Mouse (Mus musculus): ENCODE measurements around the gene Pyroxd1. TPM values are rescaled to one million over a fixed set of nuclear protein-coding genes. Genes with fewer than 3 reads are reported as not detected.
"Not testable (repeated sequence)": the region's sequence is repeated elsewhere in the genome, so short reads cannot be mapped to it uniquely, and the experiment has no call there.

Pyroxd1 gene
- polyA plus RNA-seq, 1 experiment from 2014 or later, result 14.3 TPM

DNA sequence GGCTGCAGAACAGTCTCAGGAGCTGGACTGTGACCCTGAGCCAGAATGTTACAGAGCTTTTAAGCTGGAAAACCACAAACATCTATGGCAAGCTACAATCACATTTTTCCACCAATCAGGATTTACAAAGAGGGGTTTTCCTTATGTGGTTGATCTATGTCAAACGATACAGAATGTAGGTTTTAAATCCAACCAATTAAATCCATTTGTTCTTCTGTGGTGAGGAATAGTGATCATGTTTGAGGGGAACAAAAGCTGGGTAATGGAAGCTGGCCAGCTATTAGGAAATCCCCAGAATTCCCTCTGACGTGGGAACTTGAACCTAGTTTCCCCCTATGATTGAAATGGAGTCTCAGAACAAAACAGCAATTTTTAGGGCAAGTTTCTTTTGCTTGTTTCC, 6.5 kb upstream of the Pyroxd1 start:
- Histone ChIP-seq H3K4me2 (ENCODE audit: low read length) (no peak overlapping the region), H3K4me1 (ENCODE audit: control insufficient read depth in 2 of 2, insufficient read depth in 2 of 2, low read length in 2 of 2) (no peaks in the 10 kb centered on the region), H3K9ac (ENCODE audit: low read length) (no peak overlapping the region), H3K27me3 (ENCODE audit: control insufficient read depth, insufficient read depth, low read length) (no peaks in the 10 kb centered on the region), H3K4me3 (ENCODE audit: control insufficient read depth in 1 of 2, insufficient read depth in 1 of 2, low read depth in 1 of 2, low read length in 2 of 2) (no peak overlapping the region), H3K27ac (replicated peaks in 1 of 2; ENCODE audit: control insufficient read depth in 1 of 2, insufficient read depth in 1 of 2, low read depth in 2 of 2, low read length in 2 of 2) (no peak overlapping the region), H3K9me3 (ENCODE audit: control insufficient read depth, low read length) (no peaks in the 10 kb centered on the region), H3K36me3 (ENCODE audit: control insufficient read depth, insufficient read depth, low read length) (no peaks in the 10 kb centered on the region)
- ATAC-seq (ENCODE audit: insufficient number of reproducible peaks, insufficient read depth, low FRiP score, low read depth), result no peak
- 66% methylated on average over 2 of the region's 2 CpGs for WGBS

DNA sequence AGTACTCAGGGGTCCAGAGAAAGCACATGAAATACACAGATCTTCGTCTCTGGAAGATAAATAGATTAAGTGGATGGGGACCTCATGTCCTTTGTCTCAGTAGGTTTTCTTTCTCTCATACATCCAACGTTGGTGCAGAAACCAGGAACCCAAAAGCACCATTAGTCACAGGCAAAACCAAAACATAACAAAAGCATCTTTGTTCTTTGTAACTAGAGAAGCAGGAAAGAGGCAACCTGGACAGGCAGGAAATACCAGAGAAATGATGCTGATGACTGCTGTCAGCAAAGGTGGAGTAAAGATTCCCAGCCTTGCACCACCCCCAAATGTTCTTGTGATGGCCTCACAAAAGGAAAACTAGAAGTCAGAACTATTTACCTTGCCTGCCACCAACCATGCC, 5.9 kb upstream of the Pyroxd1 start:
- Histone ChIP-seq H3K4me2 (ENCODE audit: low read length) (no peak overlapping the region), H3K27ac (replicated peaks in 1 of 2; ENCODE audit: control insufficient read depth in 1 of 2, insufficient read depth in 1 of 2, low read depth in 2 of 2, low read length in 2 of 2) (no peak overlapping the region), H3K4me1 (ENCODE audit: control insufficient read depth in 2 of 2, insufficient read depth in 2 of 2, low read length in 2 of 2) (no peaks in the 10 kb centered on the region), H3K36me3 (ENCODE audit: control insufficient read depth, insufficient read depth, low read length) (no peaks in the 10 kb centered on the region), H3K27me3 (ENCODE audit: control insufficient read depth, insufficient read depth, low read length) (no peaks in the 10 kb centered on the region), H3K4me3 (ENCODE audit: control insufficient read depth in 1 of 2, insufficient read depth in 1 of 2, low read depth in 1 of 2, low read length in 2 of 2) (no peak overlapping the region), H3K9ac (ENCODE audit: low read length) (no peak overlapping the region), H3K9me3 (ENCODE audit: control insufficient read depth, low read length) (no peaks in the 10 kb centered on the region)
- no peak for ATAC-seq (ENCODE audit: insufficient number of reproducible peaks, insufficient read depth, low FRiP score, low read depth)
- 36% methylated on average over 2 of the region's 2 CpGs for WGBS

DNA sequence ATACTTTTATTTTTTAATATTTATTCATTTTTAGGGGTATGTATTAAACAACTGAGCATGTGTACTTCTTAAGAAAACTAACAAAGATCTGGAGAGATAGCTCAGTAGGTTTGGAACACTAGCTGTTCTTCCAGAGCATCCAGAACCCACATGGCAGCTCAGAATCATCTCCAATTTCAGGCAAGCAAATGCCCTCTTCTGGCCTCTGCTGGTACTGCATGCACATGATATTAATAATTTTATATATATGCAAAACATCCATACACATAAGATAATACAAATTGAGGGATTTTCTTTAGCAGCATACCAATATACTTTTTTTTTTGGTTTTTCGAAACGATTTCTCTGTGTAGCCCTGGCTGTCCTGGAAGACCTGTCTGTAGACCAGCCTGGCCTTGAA, 1.9 kb upstream of the Pyroxd1 start:
- 48% methylated on average over 2 of the region's 2 CpGs for WGBS

DNA sequence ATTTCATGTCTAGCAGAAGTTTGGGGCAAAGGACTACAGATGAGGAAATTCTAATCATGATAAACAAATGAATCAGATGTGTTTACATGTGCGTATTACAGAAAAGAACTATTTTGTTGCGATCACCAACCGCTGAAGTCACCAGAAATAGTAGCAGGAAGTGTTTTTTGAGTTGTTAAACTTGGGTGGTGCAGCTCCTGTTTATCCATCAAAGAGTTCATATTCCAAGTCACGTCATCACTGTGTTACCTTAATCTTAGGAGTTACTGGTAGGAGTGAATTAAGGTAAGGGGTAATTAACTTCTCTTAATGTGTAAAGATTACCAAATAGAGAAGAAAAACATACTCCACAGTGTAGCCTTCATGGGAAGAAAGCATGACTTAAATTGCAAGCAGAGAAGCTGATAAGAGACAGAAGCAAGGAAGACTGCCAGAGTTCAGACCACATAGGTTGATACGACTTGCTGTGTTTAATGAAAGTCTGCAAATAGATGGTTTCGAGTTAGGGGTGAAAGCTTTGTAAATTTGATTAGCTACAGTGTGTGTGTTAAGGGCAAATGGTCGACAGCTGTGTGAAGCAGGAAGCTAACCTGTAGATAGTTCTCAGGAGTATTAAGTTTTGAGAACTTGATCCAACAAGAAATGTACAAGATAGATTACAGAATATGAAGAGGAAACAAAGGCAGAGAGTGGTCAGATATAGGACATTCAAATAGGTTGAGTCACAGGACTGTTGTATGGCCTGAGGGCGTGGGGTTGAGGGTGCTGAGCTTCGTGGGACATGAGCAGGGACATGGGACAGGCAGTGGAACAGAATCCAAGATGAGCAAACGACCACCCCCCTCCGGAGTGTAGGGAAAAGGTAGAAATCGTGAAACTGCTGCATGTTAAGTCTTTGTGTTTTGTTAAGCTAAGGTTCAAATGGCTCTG, 992 bp downstream of the Pyroxd1 start:
- Histone ChIP-seq H3K4me3 (ENCODE audit: control insufficient read depth in 1 of 2, insufficient read depth in 1 of 2, low read depth in 1 of 2, low read length in 2 of 2) (peak overlapping the region; percentile 86 to 94; a peak in 3 of 4 replicates), H3K4me2 (ENCODE audit: low read length) (peak overlapping the region; percentile 70), H3K4me1 (ENCODE audit: control insufficient read depth in 2 of 2, insufficient read depth in 2 of 2, low read length in 2 of 2) (peaks cover 0 to 7% of the 10 kb centered on the region in 2 experiments; a peak in 2 of 4 replicates), H3K36me3 (ENCODE audit: control insufficient read depth, insufficient read depth, low read length) (peaks cover 34% of the 10 kb centered on the region), H3K27me3 (ENCODE audit: control insufficient read depth, insufficient read depth, low read length) (no peaks in the 10 kb centered on the region), H3K27ac (replicated peaks in 1 of 2; ENCODE audit: control insufficient read depth in 1 of 2, insufficient read depth in 1 of 2, low read depth in 2 of 2, low read length in 2 of 2) (peak overlapping the region in 1 of 2 experiments; percentile 78; a peak in 1 of 4 replicates), H3K9me3 (ENCODE audit: control insufficient read depth, low read length) (no peaks in the 10 kb centered on the region), H3K9ac (ENCODE audit: low read length) (peak overlapping the region; percentile 78)
- 47% methylated on average over 12 of the region's 12 CpGs for WGBS
- ATAC-seq (ENCODE audit: insufficient number of reproducible peaks, insufficient read depth, low FRiP score, low read depth), result no peak

More for the DNA sequence above, 1.9 kb upstream of the Pyroxd1 start:
- Histone ChIP-seq H3K9ac (ENCODE audit: low read length) (no peak overlapping the region), H3K9me3 (ENCODE audit: control insufficient read depth, low read length) (no peaks in the 10 kb centered on the region), H3K4me1 (ENCODE audit: control insufficient read depth in 2 of 2, insufficient read depth in 2 of 2, low read length in 2 of 2) (peaks cover 0 to 7% of the 10 kb centered on the region in 2 experiments; a peak in 2 of 4 replicates), H3K27ac (replicated peaks in 1 of 2; ENCODE audit: control insufficient read depth in 1 of 2, insufficient read depth in 1 of 2, low read depth in 2 of 2, low read length in 2 of 2) (no peak overlapping the region), H3K4me3 (ENCODE audit: control insufficient read depth in 1 of 2, insufficient read depth in 1 of 2, low read depth in 1 of 2, low read length in 2 of 2) (no peak overlapping the region), H3K36me3 (ENCODE audit: control insufficient read depth, insufficient read depth, low read length) (peaks cover 7% of the 10 kb centered on the region), H3K27me3 (ENCODE audit: control insufficient read depth, insufficient read depth, low read length) (no peaks in the 10 kb centered on the region), H3K4me2 (ENCODE audit: low read length) (no peak overlapping the region)
- ATAC-seq (ENCODE audit: insufficient number of reproducible peaks, insufficient read depth, low FRiP score, low read depth), result no peak

DNA sequence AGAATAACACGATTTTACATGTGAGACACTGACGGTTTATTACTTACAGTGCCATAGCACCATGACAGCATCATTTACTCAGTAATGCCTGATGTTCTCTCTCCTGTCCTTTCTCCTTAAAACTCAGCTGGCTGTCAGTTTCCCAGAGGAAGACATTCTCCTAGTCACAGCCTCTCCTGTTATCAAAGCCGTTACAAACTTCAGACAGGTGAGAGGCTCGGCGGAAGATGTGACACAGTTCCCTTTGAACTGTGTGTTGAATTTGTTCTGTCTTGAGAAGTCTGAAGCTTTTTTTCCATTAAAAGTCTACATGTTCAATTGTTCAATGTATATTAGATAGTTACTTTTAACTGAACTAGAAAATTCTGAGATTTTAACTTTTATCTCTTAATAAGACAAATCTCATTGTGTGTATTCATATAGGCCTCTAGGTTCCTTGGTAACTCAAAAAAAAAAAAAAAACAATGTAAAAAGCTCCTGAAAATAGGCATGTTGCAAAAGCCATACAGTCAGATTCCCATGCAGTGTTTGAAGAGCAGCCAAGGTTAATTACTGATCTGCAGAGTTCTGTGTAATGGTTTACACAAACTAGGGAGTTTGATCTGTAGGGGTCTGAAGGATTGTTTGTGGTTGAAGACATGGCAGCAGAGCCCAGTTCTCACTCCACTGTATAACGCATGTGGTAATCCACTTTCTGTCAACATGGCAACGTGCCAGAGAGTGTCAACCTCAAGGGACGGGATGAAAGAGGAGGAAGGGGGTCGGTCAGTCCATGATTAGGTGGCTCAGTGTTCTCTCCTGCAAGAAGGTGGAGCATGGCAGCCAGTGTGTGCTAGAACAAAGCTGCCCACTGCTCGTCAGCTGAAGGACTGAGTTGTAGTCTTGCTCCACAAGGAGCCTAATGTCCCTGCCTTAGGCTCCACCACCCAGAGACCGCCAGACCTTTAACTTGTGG, 2.3 kb downstream of the Pyroxd1 start:
- no peak for ATAC-seq (ENCODE audit: insufficient number of reproducible peaks, insufficient read depth, low FRiP score, low read depth)
- no peak overlapping the region for H3K27ac ChIP-seq (replicated peaks in 1 of 2; ENCODE audit: control insufficient read depth in 1 of 2, insufficient read depth in 1 of 2, low read depth in 2 of 2, low read length in 2 of 2)
- H3K9ac ChIP-seq (ENCODE audit: low read length), result no peak overlapping the region
- no peaks in the 10 kb centered on the region for H3K9me3 ChIP-seq (ENCODE audit: control insufficient read depth, low read length)
- H3K4me2 ChIP-seq (ENCODE audit: low read length), result no peak overlapping the region
- H3K27me3 ChIP-seq (ENCODE audit: control insufficient read depth, insufficient read depth, low read length), result no peaks in the 10 kb centered on the region
- no peak overlapping the region for H3K4me3 ChIP-seq (ENCODE audit: control insufficient read depth in 1 of 2, insufficient read depth in 1 of 2, low read depth in 1 of 2, low read length in 2 of 2)
- peaks cover 0 to 7% of the 10 kb centered on the region in 2 experiments; a peak in 2 of 4 replicates for H3K4me1 ChIP-seq (ENCODE audit: control insufficient read depth in 2 of 2, insufficient read depth in 2 of 2, low read length in 2 of 2)
- 67% methylated on average over 11 of the region's 11 CpGs for WGBS
- H3K36me3 ChIP-seq (ENCODE audit: control insufficient read depth, insufficient read depth, low read length), result peaks cover 44% of the 10 kb centered on the region

DNA sequence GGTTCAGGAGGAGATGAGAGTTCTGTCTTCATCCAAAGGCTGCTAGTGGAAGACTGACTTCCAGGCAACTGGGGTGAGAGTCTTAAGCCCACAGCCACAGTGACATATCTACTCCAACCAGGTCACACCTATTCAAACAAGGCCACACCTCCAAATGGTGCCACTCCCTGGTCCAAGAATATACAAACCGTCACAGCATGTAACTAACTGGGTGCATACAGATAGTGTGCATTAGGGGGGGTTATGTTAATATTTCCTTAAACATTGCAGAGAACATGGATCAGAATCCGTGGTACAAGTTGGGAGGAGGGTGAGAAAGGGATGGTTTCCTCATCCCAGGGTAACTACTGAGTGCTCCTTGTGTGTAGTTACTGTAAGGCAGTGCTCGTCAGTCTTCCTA, 6.6 kb downstream of the Pyroxd1 start:
- not testable (repeated sequence) for ATAC-seq (ENCODE audit: insufficient number of reproducible peaks, insufficient read depth, low FRiP score, low read depth); H3K27me3 ChIP-seq (ENCODE audit: control insufficient read depth, insufficient read depth, low read length); H3K9me3 ChIP-seq (ENCODE audit: control insufficient read depth, low read length); H3K27ac ChIP-seq (replicated peaks in 1 of 2; ENCODE audit: control insufficient read depth in 1 of 2, insufficient read depth in 1 of 2, low read depth in 2 of 2, low read length in 2 of 2); H3K4me2 ChIP-seq (ENCODE audit: low read length); H3K4me3 ChIP-seq (ENCODE audit: control insufficient read depth in 1 of 2, insufficient read depth in 1 of 2, low read depth in 1 of 2, low read length in 2 of 2); H3K9ac ChIP-seq (ENCODE audit: low read length); H3K4me1 ChIP-seq (ENCODE audit: control insufficient read depth in 2 of 2, insufficient read depth in 2 of 2, low read length in 2 of 2)
- 86% methylated on average over 3 of the region's 3 CpGs for WGBS
- peaks cover 77% of the 10 kb centered on the region for H3K36me3 ChIP-seq (ENCODE audit: control insufficient read depth, insufficient read depth, low read length)

DNA sequence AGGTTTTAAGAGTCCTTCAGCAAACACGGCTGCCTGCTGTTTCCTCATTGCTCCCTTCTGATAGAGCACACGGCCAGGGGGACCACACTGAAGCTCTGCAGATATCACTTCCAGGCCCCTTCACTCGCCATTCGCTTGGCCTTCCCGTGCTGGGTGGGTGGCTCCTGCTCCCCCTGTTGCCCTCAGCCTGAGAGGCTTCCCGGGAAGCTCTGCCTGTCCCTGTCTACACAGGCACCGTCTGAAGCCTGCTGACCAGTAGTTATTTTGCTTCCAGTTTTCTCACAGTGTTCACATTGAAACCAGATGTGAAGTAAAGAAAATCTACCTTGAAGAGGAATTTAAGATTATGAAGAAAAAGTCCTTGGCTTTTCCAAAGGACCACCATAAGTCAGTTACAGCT, 11.7 kb downstream of the Pyroxd1 start:
- 59% methylated on average over 7 of the region's 7 CpGs for WGBS
- Histone ChIP-seq H3K9me3 (ENCODE audit: control insufficient read depth, low read length) (no peaks in the 10 kb centered on the region), H3K4me2 (ENCODE audit: low read length) (no peak overlapping the region), H3K9ac (ENCODE audit: low read length) (no peak overlapping the region), H3K36me3 (ENCODE audit: control insufficient read depth, insufficient read depth, low read length) (peaks cover 87% of the 10 kb centered on the region), H3K27me3 (ENCODE audit: control insufficient read depth, insufficient read depth, low read length) (no peaks in the 10 kb centered on the region), H3K4me1 (ENCODE audit: control insufficient read depth in 2 of 2, insufficient read depth in 2 of 2, low read length in 2 of 2) (no peaks in the 10 kb centered on the region), H3K27ac (replicated peaks in 1 of 2; ENCODE audit: control insufficient read depth in 1 of 2, insufficient read depth in 1 of 2, low read depth in 2 of 2, low read length in 2 of 2) (no peak overlapping the region), H3K4me3 (ENCODE audit: control insufficient read depth in 1 of 2, insufficient read depth in 1 of 2, low read depth in 1 of 2, low read length in 2 of 2) (no peak overlapping the region)
- ATAC-seq (ENCODE audit: insufficient number of reproducible peaks, insufficient read depth, low FRiP score, low read depth), result no peak

Measured in heart, embryonic 14.5 days (tissue).